Mouse (Mus musculus) lung, postnatal 0 days (tissue): ENCODE data around the gene Chdh.

ENCODE experiments used
- CTCF ChIP-seq: IDR thresholded peaks from 2 replicates; pipeline ENCODE4 v1.5.1; 2016; ENCODE audit warnings: antibody characterized with exemption, mild to moderate bottlenecking
- EP300 ChIP-seq: IDR thresholded peaks from 2 replicates; pipeline ENCODE4 v1.6.1; 2016; ENCODE audit warnings: antibody characterized with exemption, mild to moderate bottlenecking, control low read depth

GRCm38 (mm10) chr14:29996000-29996751 is 12.6 kb upstream of the Chdh start:
- TF ChIP-seq EP300 (no peak), CTCF (no peak)
